Mouse (Mus musculus) kidney, adult 2 months (tissue): ENCODE data around the gene Trio.

Source experiments
- CTCF ChIP-seq: fragments of 200-500 bp; conservative IDR thresholded peaks from 2 replicates; pipeline ENCODE4 v1.5.1; 2011; ENCODE audit warnings: low read depth, mild to moderate bottlenecking, control low read depth, low read length, moderate library complexity, mixed read lengths; ENCODE audit not compliant: insufficient read depth, insufficient read length
- POLR2A ChIP-seq: fragments of 200-500 bp; IDR thresholded peaks from one replicate; pipeline ENCODE4 v1.6.1; 2011; ENCODE audit warnings: low read depth, low read length, control low read depth

DNA sequence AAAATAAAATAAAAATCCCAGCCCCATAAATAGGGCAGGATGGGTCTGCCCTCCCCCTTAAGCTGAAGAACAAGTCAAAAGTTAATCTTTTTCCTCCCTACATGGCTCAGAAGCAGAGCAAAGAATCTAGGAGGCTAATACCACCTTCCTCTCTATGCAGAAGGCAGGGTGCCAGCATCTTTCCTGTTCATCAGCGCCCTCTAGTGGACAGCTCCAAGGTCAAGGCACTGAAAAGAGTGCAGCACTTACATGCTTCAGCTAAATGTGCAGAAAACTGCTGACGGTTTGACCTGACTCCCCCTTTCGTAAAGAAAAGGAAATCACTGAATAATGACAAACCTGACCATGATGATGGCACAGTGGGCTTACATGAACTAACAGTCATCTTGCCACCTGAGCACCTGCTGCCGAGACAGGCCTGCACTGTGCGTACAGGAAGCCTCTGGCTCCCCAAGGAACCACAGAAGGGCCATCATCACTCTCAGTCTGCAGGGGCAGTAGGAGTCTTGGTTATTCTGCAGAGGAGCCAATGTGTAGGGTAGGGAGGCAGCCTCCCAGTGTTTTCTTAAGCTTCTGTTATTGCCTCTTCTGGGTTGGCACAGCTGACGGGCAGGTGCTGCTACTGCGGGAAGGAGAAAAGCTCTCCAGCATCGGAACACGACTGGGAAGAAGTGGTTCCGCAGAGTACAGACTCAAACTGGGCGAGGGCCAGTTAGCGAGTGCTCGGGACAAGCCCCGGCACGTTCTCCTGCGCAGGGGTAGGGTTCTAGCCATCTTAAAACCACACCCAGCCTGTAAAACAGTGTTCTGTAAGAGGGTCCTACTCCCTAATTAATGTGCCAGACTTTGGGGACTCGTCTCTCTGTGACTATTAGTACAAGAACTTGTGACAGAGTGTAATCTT, 141.0 kb downstream of the Trio start:
- TF ChIP-seq CTCF (peak; percentile 92), POLR2A (no peak)
